Mouse (Mus musculus) spleen, embryonic (tissue): ENCODE data around the gene Arhgef3.

Experiments used
- CTCF ChIA-PET: fragments of 350-600 bp; sonication (Branson Sonifier 250); formaldehyde crosslinking; loops from one replicate; lab custom pipeline; 2022; lab: Charles Lee

The Arhgef3 gene

GRCm38 (mm10) chr14:27301768-27302499 lies 187.2 kb downstream of the Arhgef3 start:
- CTCF ChIA-PET = interaction anchor here (0.6 kb wide), 2 partner anchors 40 to 63 kb away, joined by 5 read pairs; no protein-coding TSS in a partner anchor

GRCm38 (mm10) chr14:27303294-27303693 lies 188.6 kb downstream of the Arhgef3 start:
- CTCF ChIA-PET = interaction anchor here (0.6 kb wide), 2 partner anchors 33 kb away, joined by 3 to 4 read pairs; no protein-coding TSS in a partner anchor

DNA sequence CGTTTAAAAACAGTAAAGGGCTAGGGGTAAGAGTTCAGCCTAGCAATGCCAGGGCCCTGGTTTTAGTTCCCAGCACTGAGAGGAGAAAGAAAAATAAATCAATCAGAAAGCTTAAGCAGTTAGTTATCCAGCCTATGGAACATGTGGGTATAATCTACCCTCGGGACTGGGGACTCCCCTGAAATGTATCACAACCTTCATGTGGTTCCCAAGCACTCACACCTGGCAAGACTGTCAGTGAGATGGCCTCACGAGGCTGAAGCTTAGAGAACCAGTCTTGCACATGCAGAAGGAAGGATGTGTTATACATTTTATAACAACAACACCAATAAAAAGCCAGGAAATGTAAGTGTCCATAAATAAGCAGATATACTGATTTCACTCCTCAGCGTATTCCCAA lies 189.7 kb downstream of the Arhgef3 start:
- CTCF ChIA-PET = interaction anchor here (0.6 kb wide), 1 partner anchor 110 kb away, joined by 11 read pairs; no protein-coding TSS in a partner anchor

DNA sequence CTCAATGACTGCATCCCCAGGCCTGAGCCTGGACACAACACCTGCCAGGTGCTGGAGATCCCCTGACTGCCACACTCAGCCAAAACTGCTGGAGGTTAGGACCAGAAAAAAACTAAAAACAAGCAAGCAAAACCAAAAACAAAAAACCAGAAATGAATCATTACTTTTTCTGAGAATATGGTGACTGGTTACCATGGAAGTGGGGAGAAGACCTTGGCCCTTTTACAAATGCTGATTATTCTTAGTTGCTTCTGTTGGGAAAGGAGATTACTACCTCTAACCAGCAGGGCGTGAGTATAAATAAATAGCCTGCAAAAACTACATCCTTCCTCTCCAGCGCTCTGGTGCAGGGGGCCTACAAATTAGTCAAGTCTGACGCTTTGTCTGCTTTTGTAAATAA lies 194.1 kb downstream of the Arhgef3 start:
- CTCF ChIA-PET = no interaction called here

- CTCF ChIA-PET = no interaction called here
Measured at GRCm38 (mm10) chr14:27310559-27311242, 196.0 kb downstream of the Arhgef3 start.

- CTCF ChIA-PET = no interaction called here
Measured at GRCm38 (mm10) chr14:27312380-27312779, 197.7 kb downstream of the Arhgef3 start.

- CTCF ChIA-PET = no interaction called here
Measured at GRCm38 (mm10) chr14:27315737-27316136, 201.0 kb downstream of the Arhgef3 start.

DNA sequence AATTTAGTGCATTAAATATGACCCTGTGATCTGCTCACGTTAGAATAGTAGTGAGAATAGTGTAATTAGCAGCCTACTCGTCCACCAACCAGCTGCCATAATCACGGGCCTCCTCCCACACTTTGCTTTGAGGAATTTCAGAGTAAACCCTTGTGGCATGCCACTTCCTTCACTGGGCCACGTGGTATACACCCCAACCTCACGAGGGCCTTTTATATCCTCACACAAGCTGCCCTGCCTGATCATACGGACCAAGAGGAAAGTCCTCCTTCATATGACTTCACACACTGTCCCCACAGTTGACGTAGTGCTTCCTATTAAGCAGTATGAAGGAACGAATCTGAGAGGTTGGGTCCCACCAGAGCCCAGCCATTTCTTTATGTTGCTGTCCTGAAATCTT lies 202.4 kb downstream of the Arhgef3 start:
- CTCF ChIA-PET = no interaction called here

- CTCF ChIA-PET = no interaction called here
Measured at GRCm38 (mm10) chr14:27319386-27319785, 204.7 kb downstream of the Arhgef3 start.

GRCm38 (mm10) chr14:27322041-27322440 lies 207.3 kb downstream of the Arhgef3 start:
- CTCF ChIA-PET = no interaction called here

- CTCF ChIA-PET = no interaction called here
Measured at GRCm38 (mm10) chr14:27324689-27325088, 210.0 kb downstream of the Arhgef3 start.

- CTCF ChIA-PET = no interaction called here
Measured at GRCm38 (mm10) chr14:27325537-27325936, 210.8 kb downstream of the Arhgef3 start.

GRCm38 (mm10) chr14:27327862-27328261 lies 213.2 kb downstream of the Arhgef3 start:
- CTCF ChIA-PET = no interaction called here

DNA sequence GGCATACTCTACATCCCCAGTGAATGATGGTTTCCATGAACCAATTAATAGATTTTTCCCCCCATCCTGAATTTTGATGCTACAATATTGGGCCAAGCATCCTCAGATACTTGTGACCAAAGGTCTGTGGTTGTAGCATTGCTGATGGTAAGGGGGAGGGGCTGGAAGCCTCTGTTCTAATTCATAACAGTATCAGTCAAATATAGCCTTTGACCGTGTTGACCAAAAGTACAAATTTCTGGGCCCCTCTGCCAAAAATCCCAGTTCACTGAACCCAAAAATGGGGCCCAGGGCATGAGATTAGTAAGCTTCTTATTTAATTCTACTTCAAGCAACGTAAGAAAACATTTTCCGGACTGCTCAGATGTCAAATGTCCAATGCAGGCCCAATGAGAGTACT lies 214.3 kb downstream of the Arhgef3 start:
- CTCF ChIA-PET = no interaction called here

DNA sequence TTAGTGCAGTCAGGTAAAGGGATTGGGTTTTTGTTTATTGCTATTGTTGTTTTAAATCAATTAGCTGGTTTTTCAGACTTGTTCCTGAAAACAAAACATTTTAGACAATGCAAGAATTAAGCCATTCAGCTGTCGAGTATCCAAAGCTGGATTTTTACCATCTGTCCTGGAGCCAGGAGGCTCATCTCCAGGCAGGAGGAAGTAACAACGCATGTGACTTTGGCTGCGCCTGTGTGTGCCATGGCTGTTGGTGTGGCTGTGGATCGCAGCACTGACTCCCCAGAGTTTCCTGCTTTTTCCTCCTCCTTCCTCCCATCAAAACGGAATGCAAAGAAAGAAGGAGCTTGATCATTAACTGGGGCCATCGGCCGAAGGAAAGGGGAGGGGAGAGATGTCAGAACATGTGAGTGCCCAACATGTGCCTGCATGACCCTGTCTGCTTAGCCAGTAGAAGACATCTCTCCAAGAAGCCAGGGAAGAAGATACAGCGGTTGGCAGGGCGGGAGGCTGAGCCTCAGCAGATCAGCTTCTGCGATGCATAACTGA lies 216.9 kb downstream of the Arhgef3 start:
- CTCF ChIA-PET = no interaction called here

- CTCF ChIA-PET = no interaction called here
Measured at GRCm38 (mm10) chr14:27332359-27332987, 217.8 kb downstream of the Arhgef3 start.

GRCm38 (mm10) chr14:27335331-27336207 lies 220.9 kb downstream of the Arhgef3 start:
- CTCF ChIA-PET = interaction anchor here (0.5 to 1.3 kb wide), 4 partner anchors 9 to 93 kb away, joined by 3 to 5 read pairs (median 3); partner anchors contain the start of gene Fam208a

- CTCF ChIA-PET = interaction anchor here (0.5 to 1.4 kb wide), 6 partner anchors 8 to 92 kb away, joined by 3 to 15 read pairs (median 4); partner anchors contain the start of gene Fam208a
Measured at GRCm38 (mm10) chr14:27336208-27337114, 221.8 kb downstream of the Arhgef3 start.

DNA sequence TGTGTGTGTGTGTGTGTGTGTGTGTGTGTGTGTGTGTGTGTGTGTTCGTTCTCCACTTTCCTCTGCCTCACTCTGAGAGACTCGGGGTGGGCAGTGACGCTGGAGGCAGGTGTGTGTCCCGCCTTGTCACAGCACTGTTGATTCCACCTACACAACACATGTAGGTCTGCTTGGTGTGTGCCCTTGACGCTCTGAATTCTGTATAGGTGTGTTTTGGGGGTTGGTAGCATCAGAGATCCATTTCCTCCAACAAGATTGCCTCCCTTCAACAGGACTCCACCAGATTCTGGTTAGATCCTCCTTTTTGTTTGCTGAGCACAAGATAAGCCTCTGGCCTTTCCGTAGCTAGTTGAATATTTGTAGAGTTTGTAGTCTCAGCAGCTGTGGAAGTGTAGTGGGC lies 222.5 kb downstream of the Arhgef3 start:
- CTCF ChIA-PET = interaction anchor here (0.6 to 1.4 kb wide), 6 partner anchors 19 to 92 kb away, joined by 3 to 15 read pairs (median 3); partner anchors contain the start of gene Fam208a
